Mouse (Mus musculus) embryonic fibroblast, embryonic 13.5 days (primary cell): ENCODE measurements around the gene Rab3a.

ENCODE experiments used
- CTCF ChIP-seq: IDR thresholded peaks from 2 replicates; pipeline ENCODE4 v1.5.1; 2011; ENCODE audit warnings: mild to moderate bottlenecking, control low read depth, low read length, moderate library complexity, borderline replicate concordance; ENCODE audit not compliant: insufficient read depth
- POLR2A ChIP-seq: IDR thresholded peaks from 2 replicates; pipeline ENCODE4 v1.6.1; 2011; ENCODE audit warnings: low read depth, mild to moderate bottlenecking, control low read depth, low read length, moderate library complexity

- TF ChIP-seq POLR2A (no peak), CTCF (peak; percentile 93)
Measured at GRCm38 (mm10) chr8:70720739-70721138, 33.7 kb upstream of the Rab3a start.
